In the genomic region with DNA sequence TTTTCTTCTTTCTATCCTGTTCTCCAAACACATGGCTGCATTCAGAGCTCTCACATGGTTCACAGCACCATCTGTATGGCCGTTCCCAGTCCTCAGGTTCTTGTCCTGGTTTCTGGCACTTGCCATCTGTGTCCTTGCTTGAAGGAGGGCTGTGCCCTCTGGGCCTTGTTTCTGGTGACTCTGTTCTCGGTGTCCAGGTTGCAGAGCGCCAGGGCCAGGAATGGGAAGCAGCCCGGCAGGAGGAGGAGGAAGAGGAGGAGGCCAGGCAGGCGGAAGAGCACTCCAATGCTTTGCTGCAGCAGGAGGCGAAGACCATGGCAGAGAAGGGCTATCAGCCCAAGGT, we compare ENCODE assay signal across 23 mouse cellular contexts. TPM values are rescaled to one million over a fixed set of nuclear protein-coding genes. Genes with fewer than 3 reads are reported as not detected.
DNase-seq lines count a peak whose midpoint lies in the region; ATAC-seq and TF ChIP-seq lines count a peak whose summit lies in the region.
"Had no signal": no experiment of that assay in that cellular context is flagged by ENCODE, and none has a peak within 500 bp of the region (broad histone marks: within the 10 kb centered on the region; RNA-seq: fewer than 3 reads in every experiment).

No protein-coding gene starts in this region.

- peaks cover 88% of the 10 kb centered on the region for H3K36me3 ChIP-seq in kidney, embryonic 15.5 days
- H3K36me3 ChIP-seq in liver, embryonic 12.5 days = peaks cover 88% of the 10 kb centered on the region

- no peak overlapping the region for H3K9ac ChIP-seq in kidney, embryonic 15.5 days
- H3K9ac ChIP-seq in liver, embryonic 12.5 days = no peak overlapping the region
- H3K9ac ChIP-seq: forebrain, embryonic 13.5 days; heart, embryonic 13.5 days; hindbrain, embryonic 14.5 days had no signal

- peak overlapping the region; percentile 81 for H3K27ac ChIP-seq in cerebellum, adult 2 months (ENCODE audit: insufficient read depth, low read length)
- H3K27ac ChIP-seq in kidney, embryonic 15.5 days = peak overlapping the region; percentile 89
- H3K27ac ChIP-seq in liver, embryonic 12.5 days = no peak overlapping the region
- H3K27ac ChIP-seq: forebrain, embryonic 10.5 days; forebrain, embryonic 13.5 days; heart, adult 2 months; heart, embryonic 10.5 days; heart, embryonic 13.5 days; hindbrain, embryonic 14.5 days; hindbrain, postnatal 0 days had no signal

- 0 out of 2 replicates have a peak, but pooled peaks cover 4% of the 10 kb centered on the region for H3K9me3 ChIP-seq in kidney, embryonic 15.5 days (replicated peaks)
- no peaks in the 10 kb centered on the region for H3K9me3 ChIP-seq in liver, embryonic 12.5 days (replicated peaks)
- H3K9me3 ChIP-seq: forebrain, embryonic 10.5 days; heart, embryonic 13.5 days had no signal

- no peak overlapping the region for H3K4me2 ChIP-seq in kidney, embryonic 15.5 days
- no peak overlapping the region for H3K4me2 ChIP-seq in liver, embryonic 12.5 days
- H3K4me2 ChIP-seq: forebrain, embryonic 13.5 days; heart, embryonic 13.5 days; hindbrain, embryonic 14.5 days had no signal

- WGBS in cerebellum, adult 2 months = 41% methylated on average over 6 of the region's 6 CpGs
- WGBS in kidney, embryonic 15.5 days = 85% methylated on average over 6 of the region's 6 CpGs
- WGBS in liver, embryonic 12.5 days (ENCODE audit: insufficient replicate concordance) = 81% methylated on average over 6 of the region's 6 CpGs

- no peak overlapping the region for H3K4me3 ChIP-seq in cerebellum, adult 2 months (replicated peaks; ENCODE audit: insufficient read depth, low read depth, low read length)
- H3K4me3 ChIP-seq in kidney, embryonic 15.5 days (replicated peaks) = no peak overlapping the region
- H3K4me3 ChIP-seq in liver, embryonic 12.5 days = no peak overlapping the region
- H3K4me3 ChIP-seq: forebrain, embryonic 10.5 days; forebrain, embryonic 13.5 days; heart, adult 2 months; heart, embryonic 10.5 days; heart, embryonic 13.5 days had no signal

- H3K27me3 ChIP-seq in cerebellum, adult 2 months (ENCODE audit: control insufficient read depth, insufficient read depth, low read length) = no peaks in the 10 kb centered on the region
- H3K27me3 ChIP-seq in kidney, embryonic 15.5 days = no peaks in the 10 kb centered on the region
- H3K27me3 ChIP-seq in liver, embryonic 12.5 days (replicated peaks) = no peaks in the 10 kb centered on the region
- H3K27me3 ChIP-seq: forebrain, embryonic 13.5 days; heart, embryonic 13.5 days had no signal

- no peak for ATAC-seq in kidney, embryonic 15.5 days (replicated peaks; ENCODE audit: low FRiP score)
- ATAC-seq in liver, embryonic 12.5 days = no peak
- ATAC-seq: CD4-positive, CD25-positive, alpha-beta regulatory T cell, adult 4 months; forebrain, embryonic 13.5 days; forebrain, embryonic 16.5 days; hindbrain, postnatal 0 days; inflammation-experienced regulatory T-cells, adult 6 months had no signal

- TF ChIP-seq POLR2A in cerebellum, adult 2 months (IDR thresholded peaks at IDR 0.05; ENCODE audit: borderline replicate concordance, insufficient read depth, low read length) = no peak

- H3K4me1 ChIP-seq in cerebellum, adult 2 months (ENCODE audit: control insufficient read depth, insufficient read depth, low read length) = peaks cover 33% of the 10 kb centered on the region
- H3K4me1 ChIP-seq in kidney, embryonic 15.5 days = peaks cover 36% of the 10 kb centered on the region
- H3K4me1 ChIP-seq in liver, embryonic 12.5 days = no peaks in the 10 kb centered on the region
- H3K4me1 ChIP-seq: forebrain, embryonic 10.5 days; forebrain, embryonic 13.5 days; heart, embryonic 10.5 days; heart, embryonic 13.5 days had no signal

- no peak for TF ChIP-seq CTCF in cerebellum, adult 2 months (IDR thresholded peaks at IDR 0.05; ENCODE audit: borderline replicate concordance, insufficient read depth, low read depth, low read length)

- peak; percentile 48 to 71 for DNase-seq in cerebellum, adult 2 months
- DNase-seq in cerebellum, postnatal 14 days = no peak
- peak; percentile 31 for DNase-seq in kidney, adult 11 months
- no peak for DNase-seq in kidney, postnatal 4 days
- DNase-seq in kidney, postnatal 25 days = no peak
- DNase-seq: adrenal gland, adult 2 months; adrenal gland, postnatal 14 days; gastrocnemius, postnatal 10 days; gastrocnemius, postnatal 36 days; heart, adult 2 months; heart, postnatal 14 days; heart, postnatal 4 days had no signal

RNA-seq across cellular contexts. Expression of a gene that starts 12.3 kb away (rescaled TPM):
- polyA plus RNA-seq in cerebellum, adult 2 months (2012; rRNA removed) = 33.9 and 35.5 TPM in 2 replicates
- 16.5 and 17.4 TPM in 2 replicates for polyA plus RNA-seq in kidney, embryonic 15.5 days (2015; fragmentation: Nextera tagmentation; extraction: Ambion mirVana)
- polyA plus RNA-seq in liver, embryonic 12.5 days (2016; fragmentation: Nextera tagmentation; extraction: Ambion mirVana) = 6.2 and 7.5 TPM in 2 replicates

RNA-seq across cellular contexts. Expression of a gene that starts 29.1 kb away (rescaled TPM):
- 79.3 and 87.5 TPM in 2 replicates for polyA plus RNA-seq in cerebellum, adult 2 months (2012; rRNA removed)
- polyA plus RNA-seq in kidney, embryonic 15.5 days (2015; fragmentation: Nextera tagmentation; extraction: Ambion mirVana) = 78.5 and 79.2 TPM in 2 replicates
- polyA plus RNA-seq in liver, embryonic 12.5 days (2016; fragmentation: Nextera tagmentation; extraction: Ambion mirVana) = 41.9 and 44.0 TPM in 2 replicates

RNA-seq across cellular contexts. Expression of a gene that starts 54.6 kb away (rescaled TPM):
- 61.6 and 62.1 TPM in 2 replicates for polyA plus RNA-seq in cerebellum, adult 2 months (2012; rRNA removed)
- 45.3 and 49.8 TPM in 2 replicates for polyA plus RNA-seq in kidney, embryonic 15.5 days (2015; fragmentation: Nextera tagmentation; extraction: Ambion mirVana)
- 85.2 and 87.5 TPM in 2 replicates for polyA plus RNA-seq in liver, embryonic 12.5 days (2016; fragmentation: Nextera tagmentation; extraction: Ambion mirVana)

RNA-seq across cellular contexts. Expression of a gene that starts 55.4 kb away (rescaled TPM):
- 96.5 and 107 TPM in 2 replicates for polyA plus RNA-seq in cerebellum, adult 2 months (2012; rRNA removed)
- polyA plus RNA-seq in kidney, embryonic 15.5 days (2015; fragmentation: Nextera tagmentation; extraction: Ambion mirVana) = 42.0 and 45.5 TPM in 2 replicates
- 28.1 and 28.3 TPM in 2 replicates for polyA plus RNA-seq in liver, embryonic 12.5 days (2016; fragmentation: Nextera tagmentation; extraction: Ambion mirVana)

Comparison
In these comparisons a context has a peak if more than half of its experiments do, and no peak if none do; other contexts are left out.
1. DNase-seq: peak in cerebellum, adult 2 months (2 of 2) and kidney, adult 11 months (single experiment); none in cerebellum, postnatal 14 days (0 of 2), kidney, postnatal 4 days (0 of 2) and kidney, postnatal 25 days (0 of 2).